Mouse (Mus musculus) layer of hippocampus, adult 18-20 months (tissue): ENCODE results near the gene Pgrmc2. TPM values are rescaled to one million over a fixed set of nuclear protein-coding genes. Genes with fewer than 3 reads are reported as not detected.

ENCODE experiments used
- DNase-seq, 2 experiments: peaks; one replicate each; pipeline ENCODE4 v3.0.0; 2022; ENCODE audit warnings: low spot score in 2 of 2
- long read RNA-seq: library from polyadenylated mRNA; stranded (forward); transcript quantifications from one replicate; pipeline ENCODE4 v2.0.0, GENCODE M21; 2021
- total RNA-seq, 2 experiments: library from RNA; stranded (reverse); gene quantifications; 2 replicates each; pipeline ENCODE4 v1.2.3; 2021

Pgrmc2 gene
- total RNA-seq = 10 to 100 TPM; 60.5 to 61.7 TPM
- long read RNA-seq, transcript Pgrmc2-201 (3 exons, 3,007 nt) = major isoform, 66 of 78 reads
- long read RNA-seq, partial matches to known transcripts = 1 of 78 reads
- long read RNA-seq, other reads (novel, unspliced or antisense) = 9 of 78 reads

DNA sequence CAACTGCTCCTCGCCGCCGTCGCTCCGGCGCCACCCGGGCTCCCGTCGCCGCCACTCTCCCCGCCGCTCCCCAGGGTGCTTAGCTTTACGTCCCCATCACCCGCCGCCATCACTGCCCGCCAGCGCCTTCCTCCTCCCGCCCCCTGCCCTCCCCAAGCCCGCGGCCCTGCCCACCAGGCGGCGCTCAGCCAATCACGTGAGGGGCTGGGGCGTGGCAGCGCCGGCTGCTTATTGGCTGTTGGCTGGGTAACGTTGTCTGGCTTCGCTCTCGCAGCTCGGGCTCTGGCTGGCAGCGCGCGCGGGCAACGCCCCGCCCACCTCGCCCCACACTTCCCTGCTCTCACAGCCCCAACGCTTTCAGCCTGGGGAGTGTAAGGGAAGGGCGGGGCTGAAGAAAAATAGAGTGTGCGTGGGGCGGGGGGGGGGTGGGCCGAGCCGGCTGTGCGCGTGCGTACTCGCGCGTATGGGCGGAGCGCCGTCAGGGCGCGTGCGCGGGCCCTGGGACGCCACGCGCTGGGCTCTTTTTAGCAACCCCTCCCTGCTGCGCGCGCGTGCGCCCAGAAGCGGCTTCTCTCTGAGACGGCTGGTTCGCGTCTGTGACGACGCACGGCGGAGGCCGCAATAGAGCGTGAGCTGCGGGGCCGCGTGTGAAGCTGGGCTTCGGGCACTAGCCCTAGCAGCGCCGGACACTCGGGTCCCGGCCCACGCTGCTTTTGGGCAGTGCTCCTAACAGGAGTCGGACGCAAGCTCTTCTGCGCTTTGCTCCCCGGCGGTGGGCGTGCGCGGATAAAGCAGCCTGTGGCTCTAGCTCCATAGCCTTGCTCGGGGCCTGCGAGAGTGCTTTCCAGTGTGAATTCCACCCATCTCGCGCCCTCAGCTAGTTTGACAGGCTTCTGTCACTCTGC, at the start of gene Pgrmc2:
TSS of gene Pgrmc2 (minus strand) at position 162 of the 905 bp plus-strand sequence.
- peak; percentile 98 to 99 for DNase-seq

- no peak for DNase-seq
Measured at GRCm38 (mm10) chr3:41124000-41124294, 41.1 kb upstream of the Pgrmc2 start.

DNA sequence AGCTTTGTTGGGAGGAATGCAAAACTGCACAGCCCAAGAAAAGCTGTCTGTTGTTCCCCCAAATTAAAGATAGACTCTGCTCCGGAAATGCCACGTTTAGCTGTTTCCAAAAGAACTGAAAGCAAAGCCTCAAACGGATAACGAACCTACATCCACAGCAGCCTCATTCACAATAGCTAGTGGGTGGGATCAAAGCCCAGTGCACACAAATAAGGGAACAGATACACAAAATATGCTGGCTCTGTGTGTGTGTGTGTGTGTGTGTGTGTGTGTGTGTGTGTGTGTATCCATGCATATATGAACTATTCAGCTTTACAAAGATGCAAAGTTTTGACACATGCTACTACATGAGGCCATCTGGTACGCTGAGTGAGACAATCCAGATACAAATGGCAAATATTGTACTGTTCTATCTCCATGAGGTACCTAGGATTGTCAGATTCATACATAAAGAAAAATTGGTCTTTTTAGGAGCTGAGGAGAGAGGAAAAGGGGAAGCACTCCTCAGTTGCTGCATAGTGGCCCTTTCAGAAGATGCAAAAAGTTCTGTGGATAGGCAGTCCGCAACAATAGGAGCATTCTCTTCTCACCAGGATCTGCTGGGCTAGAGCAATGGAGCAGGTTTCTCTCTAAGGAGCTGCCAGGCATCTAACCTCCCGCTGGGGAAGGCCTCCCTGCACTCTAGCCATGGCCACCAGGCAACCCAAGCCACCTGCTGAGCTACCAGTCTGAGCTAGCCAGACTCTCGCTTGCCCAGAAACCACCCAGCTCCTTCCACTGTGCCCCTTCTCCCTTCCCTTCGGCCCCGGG, 40.5 kb upstream of the Pgrmc2 start:
- DNase-seq = peak; percentile 9 to 64

GRCm38 (mm10) chr3:41118173-41118572, 35.3 kb upstream of the Pgrmc2 start:
- DNase-seq = no peak

- no peak for DNase-seq
Measured at GRCm38 (mm10) chr3:41117447-41117846, 34.6 kb upstream of the Pgrmc2 start.

DNA sequence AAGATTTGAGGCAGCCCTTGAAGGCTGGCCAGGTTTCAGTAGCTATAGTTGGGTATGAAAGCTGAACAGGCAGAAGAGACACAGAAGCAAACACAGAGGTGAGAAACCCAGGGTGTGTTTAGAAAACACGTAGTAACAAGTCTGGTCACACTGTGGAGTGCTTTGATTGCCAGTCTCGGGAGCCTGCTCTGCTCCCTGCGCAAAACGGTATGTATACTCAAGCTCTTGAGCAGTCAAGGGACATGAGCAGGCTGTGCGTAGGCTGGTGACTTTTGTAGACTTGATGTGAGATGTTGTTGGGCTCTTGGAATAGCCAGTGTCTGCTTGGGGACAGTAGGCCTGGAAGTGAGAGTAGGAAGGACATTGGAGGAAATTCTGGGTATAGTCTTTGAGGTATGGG, 30.3 kb upstream of the Pgrmc2 start:
- no peak for DNase-seq

GRCm38 (mm10) chr3:41108306-41108785, 25.5 kb upstream of the Pgrmc2 start:
- no peak for DNase-seq

- no peak for DNase-seq
Measured at GRCm38 (mm10) chr3:41107600-41108305, 24.9 kb upstream of the Pgrmc2 start.

DNA sequence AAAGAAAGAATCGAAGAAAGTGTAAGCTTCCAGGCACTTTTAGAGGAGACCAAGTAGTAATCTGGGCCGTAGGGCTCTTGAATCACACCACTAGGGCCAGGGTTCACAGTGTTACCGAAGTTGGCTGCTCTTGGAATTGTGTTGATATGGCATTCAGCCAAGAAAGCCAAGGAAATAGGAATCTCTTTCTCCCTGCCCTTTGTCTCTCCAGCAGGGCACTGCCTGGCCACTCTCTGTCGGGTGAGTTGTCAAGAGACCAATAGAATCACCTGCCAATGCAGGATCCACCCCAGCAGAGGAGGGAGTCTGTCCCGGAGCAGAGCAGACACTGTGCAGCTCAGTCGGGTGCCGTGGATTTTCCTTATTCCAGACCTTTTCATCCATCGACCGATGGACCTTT, 19.1 kb upstream of the Pgrmc2 start:
- DNase-seq = no peak

DNA sequence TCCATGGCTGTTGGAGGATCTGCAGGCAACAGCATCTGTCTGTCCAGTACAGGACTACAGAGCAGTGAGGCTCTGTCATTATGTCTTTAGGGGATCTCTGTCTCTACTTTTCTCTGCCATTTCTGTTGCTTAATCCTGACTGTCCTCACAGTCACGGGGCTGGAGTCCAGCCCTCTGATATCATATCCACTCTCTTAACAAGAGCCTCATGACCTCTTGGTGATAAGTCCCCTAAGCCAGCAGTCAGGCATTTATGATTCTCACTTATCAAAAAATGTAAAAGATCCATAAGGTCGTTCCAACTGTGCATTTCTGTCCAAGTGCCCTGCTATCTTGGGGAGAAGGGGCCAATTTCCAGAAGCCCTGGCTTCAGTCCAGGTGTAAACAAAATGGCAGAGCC, 17.3 kb upstream of the Pgrmc2 start:
- no peak for DNase-seq

- DNase-seq = no peak
Measured at GRCm38 (mm10) chr3:41099672-41100071, 16.8 kb upstream of the Pgrmc2 start.

DNA sequence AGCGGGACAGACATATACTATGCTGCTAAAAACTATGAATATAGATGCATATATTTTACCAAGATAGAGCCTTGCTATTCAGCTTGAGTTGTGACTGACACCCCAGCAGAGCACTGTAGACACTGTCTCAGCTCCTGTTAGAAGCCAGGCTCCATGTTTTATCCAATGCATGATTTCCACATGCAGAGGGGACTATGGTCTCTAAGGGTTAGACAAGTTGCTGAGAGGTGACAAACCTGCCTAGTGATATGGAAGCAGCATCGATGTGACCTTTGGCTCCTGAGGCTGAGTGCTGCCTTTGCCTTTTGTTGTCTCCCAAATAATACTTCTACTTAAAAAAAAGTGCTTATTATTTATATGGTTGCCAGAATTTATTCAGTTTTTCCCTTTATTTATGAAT, 10.4 kb upstream of the Pgrmc2 start:
- DNase-seq = no peak

DNA sequence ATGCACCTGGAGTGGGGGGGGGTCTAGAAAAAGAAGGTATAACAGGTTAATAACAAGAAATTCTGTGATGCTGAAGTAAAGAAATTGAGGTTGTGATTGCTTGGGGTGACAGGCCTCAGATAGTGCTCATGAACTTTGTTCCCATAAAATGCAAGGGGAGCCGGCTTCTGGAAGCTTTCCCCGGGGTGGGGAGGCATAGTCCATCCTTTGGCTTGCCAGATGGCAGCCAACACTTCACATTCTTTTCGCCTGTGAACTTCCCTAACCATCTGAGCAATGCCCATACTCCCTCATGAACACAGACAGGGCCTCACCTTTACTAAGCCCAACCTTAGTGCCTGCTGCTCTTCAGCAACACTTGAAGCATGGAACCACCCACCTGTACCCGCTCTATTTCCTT, 9.5 kb upstream of the Pgrmc2 start:
- no peak for DNase-seq

DNA sequence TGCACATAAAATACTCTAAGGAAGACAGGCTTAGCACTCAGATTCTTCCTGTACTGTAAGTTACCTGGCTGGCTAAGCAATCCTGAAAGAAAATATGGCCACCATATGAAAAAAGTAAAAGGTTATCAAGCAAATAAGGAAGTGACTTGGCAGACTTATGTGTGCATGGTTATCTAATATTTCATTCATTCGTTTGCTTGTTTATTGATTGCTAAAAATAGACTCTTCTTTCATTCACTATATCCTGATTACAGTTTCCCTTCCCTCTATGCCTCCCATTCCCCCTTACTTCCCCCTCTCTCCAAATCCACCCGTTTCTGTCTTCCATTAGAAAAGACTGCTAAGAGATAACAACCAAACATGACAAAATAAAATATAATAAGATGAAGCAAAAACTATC, 8.0 kb upstream of the Pgrmc2 start:
- no peak for DNase-seq

DNA sequence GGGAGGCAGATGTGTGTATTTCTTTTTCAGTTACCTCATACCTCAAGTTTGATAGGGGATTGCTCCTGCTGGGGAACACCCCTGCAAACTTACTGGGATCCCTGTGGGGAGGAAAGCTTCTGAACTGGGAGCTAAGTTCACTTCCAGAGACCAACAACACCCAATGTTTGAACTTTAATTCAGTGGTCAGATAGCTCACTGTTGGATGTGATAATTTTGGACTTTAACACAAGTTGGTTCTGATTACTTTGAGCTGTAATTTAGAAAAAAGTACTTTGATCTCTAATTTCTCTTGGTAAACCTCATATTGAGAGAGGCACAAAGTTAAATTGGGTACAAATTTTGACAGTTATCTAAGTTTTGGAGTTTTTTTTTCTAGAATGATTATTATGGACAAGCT, 4.2 kb upstream of the Pgrmc2 start:
- DNase-seq = no peak

DNA sequence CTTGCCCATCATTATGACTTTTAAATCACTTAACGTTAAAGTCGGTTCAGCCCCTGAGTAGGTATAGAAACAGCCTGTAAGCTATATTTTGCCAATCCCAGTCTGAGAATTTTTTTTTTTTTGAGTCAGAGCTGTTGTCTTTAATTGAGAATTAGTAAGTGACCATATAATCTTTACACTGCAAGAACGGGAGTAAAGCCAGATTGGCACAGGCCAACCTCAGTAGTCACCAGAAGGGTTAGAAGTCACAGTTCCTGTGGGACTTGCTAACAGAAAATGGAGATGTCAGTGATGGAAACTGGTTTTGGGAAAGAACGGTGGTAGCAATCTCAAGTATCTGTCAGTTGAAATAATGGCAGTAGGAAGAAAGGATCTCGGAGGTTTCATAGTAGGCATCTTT, 1.6 kb upstream of the Pgrmc2 start:
- DNase-seq = no peak

- DNase-seq = no peak
Measured at GRCm38 (mm10) chr3:41083790-41084112, 905 bp upstream of the Pgrmc2 start.

GRCm38 (mm10) chr3:41082520-41082884, 344 bp downstream of the Pgrmc2 start:
- no peak for DNase-seq

- no peak for DNase-seq
Measured at GRCm38 (mm10) chr3:41081474-41082301, 1.2 kb downstream of the Pgrmc2 start.

- no peak for DNase-seq
Measured at GRCm38 (mm10) chr3:41080724-41081123, 2.1 kb downstream of the Pgrmc2 start.

- no peak for DNase-seq
Measured at GRCm38 (mm10) chr3:41078673-41079072, 4.2 kb downstream of the Pgrmc2 start.
